Mouse (Mus musculus) gastrocnemius, postnatal 25 days (tissue): ENCODE results near the gene Ripply2. TPM values are rescaled to one million over a fixed set of nuclear protein-coding genes. Genes with fewer than 3 reads are reported as not detected.
"Not testable (repeated sequence)": the region's sequence is repeated elsewhere in the genome, so short reads cannot be mapped to it uniquely, and the experiment has no call there.

Experiments
- DNase-seq: peaks from one replicate; pipeline ENCODE4 v3.0.0; 2022
- long read RNA-seq, 2 experiments: library from polyadenylated mRNA; stranded (forward); transcript quantifications; one replicate each; pipeline ENCODE4 v2.0.0; 2021
- total RNA-seq, 2 experiments: library from RNA; stranded (reverse); gene quantifications; 1 replicate in 1 of 2; 2 replicates in 1 of 2; pipeline ENCODE4 v1.2.3; 2021

Ripply2 gene
- total RNA-seq = not detected
- long read RNA-seq, experiment 1 = 0 reads
- long read RNA-seq, experiment 2 = 0 reads

- peak; percentile 5 for DNase-seq
Observed at GRCm38 (mm10) chr9:87015288-87015937, at the start of gene Ripply2. TSS of gene Ripply2 (plus strand) at chr9:87015537.

DNA sequence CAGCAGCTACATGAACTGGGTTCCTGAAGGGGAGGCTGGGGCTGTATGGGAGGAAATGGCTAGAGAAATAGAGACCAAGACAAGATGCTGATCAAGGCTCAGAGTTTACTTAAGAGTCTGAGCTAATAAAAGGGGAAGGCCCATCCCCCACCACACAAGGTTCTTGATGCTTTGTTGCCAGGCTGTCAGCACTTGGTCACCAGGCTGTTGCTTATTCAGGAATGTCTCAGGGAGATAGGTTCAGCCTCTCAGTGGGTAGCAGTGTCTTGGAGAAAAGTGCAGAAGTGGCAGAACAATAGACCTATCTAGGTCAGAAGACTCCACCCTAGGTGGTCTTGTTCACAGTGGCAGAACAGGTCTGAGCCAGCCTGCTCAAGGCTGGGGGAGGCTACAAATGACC is 42.9 kb upstream of the Ripply2 start:
- not testable (repeated sequence) for DNase-seq

GRCm38 (mm10) chr9:86973562-86973961 is 41.8 kb upstream of the Ripply2 start:
- no peak for DNase-seq

DNA sequence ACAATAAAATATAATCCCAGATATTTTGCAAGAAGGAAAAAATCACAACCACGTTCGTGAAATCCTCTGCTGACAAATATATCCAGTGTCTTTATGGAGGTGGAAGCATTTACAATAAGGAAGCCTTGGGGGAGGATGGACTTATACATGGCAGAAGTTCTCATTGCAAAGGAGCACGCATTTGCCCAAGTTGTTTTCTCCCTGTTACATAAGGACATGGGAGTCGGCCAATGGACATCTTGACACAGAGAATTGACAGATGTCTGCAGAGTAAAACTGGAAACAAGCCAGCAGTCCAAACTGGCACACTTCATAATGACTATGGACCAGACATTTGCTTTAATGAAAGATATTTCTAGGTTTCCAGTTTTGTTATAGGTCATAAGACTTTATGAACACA is 38.4 kb upstream of the Ripply2 start:
- DNase-seq = no peak

DNA sequence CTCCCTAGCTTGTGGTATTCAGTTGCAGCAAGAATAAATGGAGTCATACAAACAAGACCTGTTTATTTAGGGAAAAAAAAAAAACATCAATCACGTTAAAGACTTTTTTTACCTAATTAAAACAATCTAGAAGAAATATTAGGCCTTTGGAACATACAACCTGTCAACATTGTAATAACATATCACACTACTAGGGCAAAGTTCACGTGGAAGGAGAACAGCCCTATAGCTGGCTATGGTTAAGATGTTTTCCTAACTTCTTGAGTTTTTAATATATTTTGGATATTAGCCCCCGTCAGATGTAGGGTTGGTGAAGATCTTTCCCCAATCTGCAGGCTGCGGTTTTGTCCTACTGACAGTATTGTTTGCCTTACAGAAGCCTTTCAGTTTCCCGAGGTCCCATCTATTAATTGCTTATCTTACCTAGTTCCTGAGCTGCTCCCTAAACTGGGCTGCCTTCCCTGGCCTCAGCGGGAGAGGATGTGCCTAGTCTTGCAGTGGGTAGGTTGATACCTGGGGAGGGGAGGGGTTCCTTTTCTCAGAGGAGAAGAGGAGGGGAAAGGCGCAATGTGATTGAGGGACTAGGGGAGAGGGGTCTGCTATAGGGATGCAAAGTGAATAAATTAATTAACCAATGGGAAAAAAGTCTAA is 37.0 kb upstream of the Ripply2 start:
- DNase-seq = no peak

DNA sequence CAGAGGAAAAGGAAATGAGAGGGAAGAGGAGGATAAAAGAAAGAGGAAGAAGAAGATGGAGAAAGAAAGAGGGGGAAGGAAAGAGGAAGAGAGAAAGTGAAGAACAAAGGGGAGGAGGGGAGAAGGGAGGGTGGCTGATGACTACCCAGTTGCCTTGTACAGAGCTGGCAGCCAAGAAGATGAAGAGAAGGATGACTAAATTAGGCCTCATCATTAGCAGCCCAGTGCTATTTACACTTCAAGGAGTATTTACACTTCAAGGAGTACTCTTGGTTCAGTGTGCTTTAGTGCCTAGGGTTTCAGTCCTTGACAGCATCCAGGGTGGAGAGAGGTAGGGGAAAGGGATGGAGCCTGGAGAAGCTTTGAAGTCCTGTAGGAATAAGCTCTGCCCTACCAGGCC is 35.3 kb upstream of the Ripply2 start:
- DNase-seq = no peak

GRCm38 (mm10) chr9:86980942-86981341 is 34.4 kb upstream of the Ripply2 start:
- DNase-seq = no peak

DNA sequence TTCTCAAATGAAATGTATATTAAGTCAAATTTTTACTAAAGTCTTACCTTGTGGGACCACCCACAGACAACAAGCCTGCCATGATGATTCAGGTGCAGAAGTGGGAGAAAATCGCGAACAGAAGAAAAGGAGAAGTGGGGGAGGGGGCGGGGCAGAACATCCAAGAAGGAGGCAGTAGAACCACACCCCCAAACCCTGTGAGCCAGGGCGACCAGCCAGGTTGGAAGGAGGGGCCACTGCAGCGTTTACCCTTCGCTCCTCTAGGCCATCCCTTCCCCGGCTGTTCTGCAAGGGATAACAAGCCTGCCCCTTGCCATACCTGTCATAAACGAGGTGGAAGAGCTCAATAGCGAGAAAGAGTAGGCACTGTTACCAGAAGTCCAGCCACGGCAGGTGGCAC is 33.8 kb upstream of the Ripply2 start:
- no peak for DNase-seq

DNA sequence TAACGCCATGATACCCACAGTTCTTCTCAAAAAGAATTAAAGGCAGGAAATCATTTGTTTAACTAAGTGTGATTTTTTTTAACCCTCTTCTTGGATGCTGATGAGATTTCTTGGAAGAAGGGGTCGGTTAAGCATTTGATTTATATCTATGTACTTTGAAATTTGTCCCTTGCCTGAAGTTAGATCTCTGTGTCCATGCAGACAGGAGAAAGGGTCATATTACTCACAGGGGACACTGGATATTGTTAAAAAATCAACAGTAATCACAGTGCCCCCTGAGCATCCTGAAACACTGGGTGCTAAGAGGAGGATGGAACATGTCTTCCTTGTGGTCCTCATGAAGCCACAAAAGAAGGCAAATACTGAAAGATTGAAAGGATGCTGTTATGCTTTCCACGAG is 30.8 kb upstream of the Ripply2 start:
- DNase-seq = no peak

- no peak for DNase-seq
Observed at GRCm38 (mm10) chr9:86985105-86985504, 30.2 kb upstream of the Ripply2 start.

DNA sequence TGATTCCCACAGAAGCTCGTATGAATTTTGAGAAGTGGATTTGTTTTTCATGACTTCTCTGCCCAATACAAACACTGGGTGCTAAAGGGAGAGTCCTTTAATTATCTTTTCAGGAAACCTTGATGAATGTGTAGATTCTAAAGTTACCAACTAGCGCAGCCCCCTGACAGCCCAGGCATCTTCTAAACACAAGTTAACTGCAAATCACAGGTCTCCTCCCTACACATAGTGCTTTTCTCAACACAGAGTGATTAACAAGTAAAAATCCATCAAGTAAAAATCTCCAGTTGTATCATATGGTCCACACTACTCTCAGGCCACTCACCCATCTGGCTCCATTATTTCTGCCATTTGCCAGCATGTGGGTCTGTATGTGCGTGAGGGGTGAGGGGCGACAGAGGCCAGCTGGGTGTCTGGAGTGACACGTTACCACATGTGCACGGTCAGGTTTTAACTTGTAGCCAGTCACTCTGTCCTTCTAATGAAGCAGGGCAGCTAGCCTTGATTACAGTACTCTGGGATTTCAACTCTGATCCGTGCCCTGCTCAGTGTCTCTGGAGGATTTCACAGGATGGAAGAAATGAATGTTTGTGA is 28.5 kb upstream of the Ripply2 start:
- DNase-seq = no peak

DNA sequence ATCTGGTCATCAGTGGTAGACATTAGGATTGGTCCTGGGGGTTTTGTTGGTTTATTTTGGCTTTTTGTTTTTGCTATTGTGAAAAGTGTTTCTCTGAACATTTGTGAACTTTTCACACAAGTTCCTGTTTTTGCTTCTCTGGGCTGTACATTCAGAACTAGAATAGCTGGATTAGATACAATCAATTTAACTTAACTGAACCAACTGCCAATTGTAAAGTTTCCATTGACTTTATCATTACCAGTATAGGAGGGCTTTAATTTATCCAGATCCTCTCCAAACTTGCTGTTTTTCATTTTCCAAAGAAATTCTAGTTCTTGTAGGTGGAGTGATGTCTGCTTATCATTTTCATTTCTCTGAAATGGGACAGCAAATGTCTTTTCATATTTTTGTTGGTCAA is 25.5 kb upstream of the Ripply2 start:
- no peak for DNase-seq

GRCm38 (mm10) chr9:86991758-86992157 is 23.6 kb upstream of the Ripply2 start:
- no peak for DNase-seq

DNA sequence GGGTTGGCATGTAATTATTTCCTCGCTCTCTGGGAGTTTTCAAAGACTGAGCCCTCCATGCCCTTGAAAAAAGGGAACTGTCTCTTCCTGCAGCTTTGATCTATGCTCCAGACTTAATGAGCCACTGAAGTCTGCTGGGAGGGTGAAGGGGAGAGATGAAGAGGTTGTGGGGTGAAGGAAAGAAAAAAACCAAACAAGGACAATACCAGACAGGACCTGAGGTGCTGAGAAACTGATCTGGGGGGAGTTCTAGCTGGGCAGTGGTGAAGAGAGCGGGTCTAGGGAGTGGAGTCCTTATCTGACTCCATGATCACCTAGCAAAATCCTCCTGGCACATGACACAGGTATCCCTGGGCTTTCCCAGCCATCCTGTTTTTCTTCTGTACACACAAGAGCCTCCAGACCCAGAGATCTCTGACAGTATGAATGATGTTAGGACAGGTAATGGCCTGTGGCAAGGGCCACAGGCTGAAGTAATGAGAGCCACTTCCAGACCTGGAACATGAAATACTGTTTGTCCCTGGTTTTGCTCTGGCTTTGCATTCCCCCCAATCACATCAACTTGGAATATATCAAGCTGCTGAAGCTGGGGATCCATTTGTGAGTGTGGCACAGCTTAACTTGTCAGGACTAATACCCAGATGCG is 18.2 kb upstream of the Ripply2 start:
- DNase-seq = no peak

DNA sequence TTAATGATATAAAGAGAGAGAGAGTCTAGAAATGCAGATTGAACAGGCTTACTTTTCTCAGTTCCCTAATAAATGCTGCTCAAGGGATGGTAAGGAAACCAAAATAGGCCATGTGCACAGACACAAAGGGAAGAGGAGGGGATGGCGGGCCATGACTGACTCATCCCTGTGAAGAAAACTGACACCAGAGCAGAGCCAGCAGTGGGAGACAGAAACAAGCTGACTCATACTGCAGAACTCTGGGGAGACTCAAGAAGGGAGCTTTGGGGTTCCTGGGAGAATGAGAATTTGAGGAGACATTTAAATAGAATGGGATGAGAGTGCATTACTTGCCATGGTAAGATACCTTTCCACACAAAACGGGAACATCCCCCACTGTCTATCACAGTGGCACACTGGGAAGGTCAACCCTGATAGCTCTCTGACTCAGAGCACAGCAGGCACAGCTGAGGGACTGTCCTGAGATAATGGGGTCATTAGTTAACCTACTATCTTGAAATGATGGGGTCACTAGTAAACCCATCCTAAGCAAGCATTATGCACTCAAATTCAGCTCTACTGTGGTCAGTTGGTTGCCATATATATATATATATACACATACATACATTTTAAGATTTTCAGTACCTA is 15.3 kb upstream of the Ripply2 start:
- no peak for DNase-seq

DNA sequence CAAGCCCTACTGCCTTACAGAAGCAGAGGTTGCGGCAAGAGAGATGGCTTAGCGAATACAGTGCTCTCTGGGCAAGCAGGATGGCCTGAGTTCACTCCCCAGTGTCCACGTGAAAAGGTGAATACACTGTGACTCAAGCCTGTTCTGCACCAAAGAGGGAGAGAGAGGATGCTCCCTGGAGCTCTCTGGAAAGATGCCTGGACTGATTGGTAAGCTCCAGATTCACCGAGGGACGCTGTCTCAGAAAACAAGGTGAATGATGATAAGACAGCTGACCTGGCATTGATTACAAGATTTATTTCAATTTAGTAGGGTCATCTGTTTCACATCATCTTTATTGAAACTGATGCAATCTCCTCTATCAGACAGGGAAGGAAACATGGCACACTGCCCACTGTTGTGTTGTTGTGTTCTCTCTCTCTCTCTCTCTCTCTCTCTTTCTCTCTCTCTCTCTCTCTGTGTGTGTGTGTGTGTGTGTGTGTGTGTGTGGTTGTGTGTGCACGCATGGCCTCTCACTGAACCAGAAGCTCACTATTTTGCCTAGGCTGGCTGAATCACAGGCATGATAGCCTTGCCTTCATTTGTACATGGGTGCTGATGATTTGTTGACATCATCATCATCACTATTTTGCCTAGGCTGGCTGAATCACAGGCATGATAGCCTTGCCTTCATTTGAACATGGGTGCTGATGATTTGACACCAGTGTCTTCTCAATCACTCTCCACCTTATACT is 10.5 kb upstream of the Ripply2 start:
- DNase-seq = no peak

DNA sequence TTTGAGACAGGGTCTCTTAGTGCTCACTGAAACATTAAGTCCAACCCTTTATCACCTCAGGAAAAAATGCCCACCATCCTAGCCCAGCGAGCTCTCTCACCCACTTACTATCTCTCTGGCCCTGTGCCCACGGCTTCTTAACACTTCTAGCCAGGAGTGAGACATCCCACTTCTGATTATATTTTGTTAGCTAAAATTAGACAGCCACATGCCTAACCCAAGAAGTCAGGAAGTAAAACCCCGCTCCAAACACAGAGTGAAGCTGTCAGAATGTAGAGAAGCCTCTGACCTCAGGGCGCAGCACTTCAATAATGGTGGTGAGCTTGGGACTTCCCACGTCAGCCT is 9.9 kb upstream of the Ripply2 start:
- DNase-seq = no peak

DNA sequence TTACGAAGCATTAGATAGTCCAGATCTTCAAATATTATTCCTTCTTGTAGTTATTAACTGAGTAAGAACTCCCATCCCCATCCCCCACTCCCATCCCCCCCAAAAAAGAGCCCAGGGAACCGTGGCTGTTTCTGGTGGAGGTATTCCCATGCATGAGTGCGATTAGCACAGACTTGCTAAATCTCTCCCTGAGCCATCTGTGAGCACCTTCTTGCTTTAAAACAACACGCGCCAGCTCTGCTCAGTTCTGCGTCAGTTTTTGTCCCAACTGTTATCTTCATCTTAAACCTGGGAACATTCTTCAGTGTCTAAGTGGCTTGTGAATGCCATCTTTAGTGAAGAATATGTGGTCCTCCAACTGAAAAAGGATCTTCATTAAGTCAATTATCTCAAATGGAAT is 6.8 kb upstream of the Ripply2 start:
- no peak for DNase-seq

GRCm38 (mm10) chr9:87008919-87009318 is 6.4 kb upstream of the Ripply2 start:
- DNase-seq = no peak

GRCm38 (mm10) chr9:87015938-87016294 is 579 bp downstream of the Ripply2 start:
- DNase-seq = no peak

GRCm38 (mm10) chr9:87021778-87022523 is 6.6 kb downstream of the Ripply2 start, which contains the start of gene Cyb5r4:
TSS of gene Cyb5r4 (plus strand) at chr9:87022014.
- peak; percentile 93 for DNase-seq
